In the genomic region with DNA sequence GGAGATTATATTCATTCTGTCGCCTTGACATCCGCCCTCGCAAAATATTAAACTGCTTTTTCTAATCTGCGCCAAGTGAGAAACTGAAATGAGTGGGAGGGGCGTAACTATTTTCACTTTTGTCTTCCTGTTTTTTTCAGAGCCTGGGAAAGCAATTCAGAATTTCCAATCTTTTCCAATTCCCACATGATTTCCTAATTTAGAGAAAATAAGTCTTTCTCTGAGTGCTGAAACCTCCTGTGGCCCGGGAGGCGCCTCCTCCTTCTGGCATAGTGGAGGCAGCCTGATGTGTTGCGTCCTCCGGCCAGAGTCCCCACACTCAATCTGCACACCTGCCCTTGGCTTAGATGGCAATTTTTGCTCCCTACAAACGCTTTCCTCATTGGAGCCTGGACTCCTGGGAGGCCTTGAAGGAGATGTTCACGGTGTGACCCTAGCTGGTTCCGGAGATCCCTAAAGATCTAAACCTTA, we compare ENCODE assay signal across 8 mouse cellular contexts. TPM values are rescaled to one million over a fixed set of nuclear protein-coding genes. Genes with fewer than 3 reads are reported as not detected.
DNase-seq lines count a peak whose midpoint lies in the region; ATAC-seq lines count a peak whose summit lies in the region.

No protein-coding gene starts in this region.

- H3K27ac ChIP-seq in heart, embryonic 13.5 days (replicated peaks): peak overlapping the region; percentile 91
- peak overlapping the region; percentile 90 for H3K27ac ChIP-seq in midbrain, embryonic 13.5 days

- H3K4me2 ChIP-seq in heart, embryonic 13.5 days: peak overlapping the region; percentile 82
- H3K4me2 ChIP-seq in midbrain, embryonic 13.5 days (replicated peaks): peak overlapping the region; percentile 97

- ATAC-seq in heart, embryonic 13.5 days (ENCODE audit: extremely low read depth, insufficient number of reproducible peaks, low FRiP score, low TSS enrichment): no peak
- peak; percentile 14; the same call in 1 of the 2 replicates for ATAC-seq in midbrain, embryonic 13.5 days

- peaks cover 32% of the 10 kb centered on the region for H3K36me3 ChIP-seq in heart, embryonic 13.5 days
- peaks cover 29% of the 10 kb centered on the region for H3K36me3 ChIP-seq in midbrain, embryonic 13.5 days

- H3K9me3 ChIP-seq in heart, embryonic 13.5 days: no peaks in the 10 kb centered on the region
- no peaks in the 10 kb centered on the region for H3K9me3 ChIP-seq in midbrain, embryonic 13.5 days

- 42% methylated on average over 12 of the region's 12 CpGs for WGBS in heart, embryonic 13.5 days
- 10% methylated on average over 12 of the region's 12 CpGs for WGBS in large intestine, adult 2 months
- 39% methylated on average over 12 of the region's 12 CpGs for WGBS in midbrain, embryonic 13.5 days

- peak overlapping the region; percentile 96 for H3K9ac ChIP-seq in heart, embryonic 13.5 days
- peak overlapping the region; percentile 90 for H3K9ac ChIP-seq in midbrain, embryonic 13.5 days (replicated peaks)

- H3K27me3 ChIP-seq in heart, embryonic 13.5 days (replicated peaks): no peaks in the 10 kb centered on the region
- no peaks in the 10 kb centered on the region for H3K27me3 ChIP-seq in midbrain, embryonic 13.5 days

- peak overlapping the region; percentile 85 for H3K4me3 ChIP-seq in heart, embryonic 13.5 days
- H3K4me3 ChIP-seq in midbrain, embryonic 13.5 days (replicated peaks): peak overlapping the region; percentile 78

- peaks cover 44% of the 10 kb centered on the region for H3K4me1 ChIP-seq in heart, embryonic 13.5 days
- peaks cover 21% of the 10 kb centered on the region for H3K4me1 ChIP-seq in midbrain, embryonic 13.5 days (replicated peaks)

- DNase-seq in heart, adult 11 months: peak; percentile 98
- DNase-seq in heart, postnatal 4 days: no peak
- DNase-seq in brain, adult 2 months (ENCODE audit: low read depth, low spot score): peak; percentile 66
- peak; percentile 51 for DNase-seq in large intestine, adult 2 months (ENCODE audit: low read depth, low spot score)
- DNase-seq in cerebellum, adult 8-10 months: no peak
- no peak for DNase-seq in cerebellum, adult 18-20 months

RNA-seq across cellular contexts. Expression of a gene that starts 0.7 kb away (rescaled TPM):
- 10 to 100 TPM; 33.0 to 38.6 TPM for total RNA-seq in heart, postnatal 4 days (2021)
- 35.9 and 37.4 TPM in 2 replicates for polyA plus RNA-seq in heart, embryonic 13.5 days (2015; fragmentation: Nextera tagmentation; extraction: Ambion mirVana)
- polyA plus RNA-seq in large intestine, adult 2 months (2012; rRNA removed): 46.7 and 47.6 TPM in 2 replicates
- 30.9 and 35.4 TPM in 2 replicates for polyA plus RNA-seq in midbrain, embryonic 13.5 days (2015; fragmentation: Nextera tagmentation; extraction: Ambion mirVana)

RNA-seq across cellular contexts. Expression of a gene that starts 26.6 kb away (rescaled TPM):
- total RNA-seq in heart, postnatal 4 days (2021): 10 to 100 TPM; 38.3 to 49.2 TPM
- 31.0 and 31.5 TPM in 2 replicates for polyA plus RNA-seq in heart, embryonic 13.5 days (2015; fragmentation: Nextera tagmentation; extraction: Ambion mirVana)
- 43.6 and 54.2 TPM in 2 replicates for polyA plus RNA-seq in large intestine, adult 2 months (2012; rRNA removed)
- polyA plus RNA-seq in midbrain, embryonic 13.5 days (2015; fragmentation: Nextera tagmentation; extraction: Ambion mirVana): 82.3 and 89.3 TPM in 2 replicates

RNA-seq across cellular contexts. Expression of a gene that starts 26.9 kb away (rescaled TPM):
- total RNA-seq in heart, postnatal 4 days (2021): 10 to 100 TPM; 40.2 to 42.2 TPM
- 21.9 and 23.2 TPM in 2 replicates for polyA plus RNA-seq in heart, embryonic 13.5 days (2015; fragmentation: Nextera tagmentation; extraction: Ambion mirVana)
- 34.3 and 39.7 TPM in 2 replicates for polyA plus RNA-seq in large intestine, adult 2 months (2012; rRNA removed)
- polyA plus RNA-seq in midbrain, embryonic 13.5 days (2015; fragmentation: Nextera tagmentation; extraction: Ambion mirVana): 10.8 and 14.1 TPM in 2 replicates

RNA-seq across cellular contexts. Expression of a gene that starts 34.9 kb away (rescaled TPM):
- total RNA-seq in heart, postnatal 4 days (2021): 10 to 100 TPM; 92.4 to 94.5 TPM
- polyA plus RNA-seq in heart, embryonic 13.5 days (2015; fragmentation: Nextera tagmentation; extraction: Ambion mirVana): 109 and 113 TPM in 2 replicates
- polyA plus RNA-seq in large intestine, adult 2 months (2012; rRNA removed): 45.1 and 47.1 TPM in 2 replicates
- polyA plus RNA-seq in midbrain, embryonic 13.5 days (2015; fragmentation: Nextera tagmentation; extraction: Ambion mirVana): 91.3 and 98.9 TPM in 2 replicates

RNA-seq across cellular contexts. Expression of a gene that starts 51.9 kb away (rescaled TPM):
- 10 to 100 TPM; 39.8 to 40.0 TPM for total RNA-seq in heart, postnatal 4 days (2021)
- 23.2 and 24.0 TPM in 2 replicates for polyA plus RNA-seq in heart, embryonic 13.5 days (2015; fragmentation: Nextera tagmentation; extraction: Ambion mirVana)
- polyA plus RNA-seq in large intestine, adult 2 months (2012; rRNA removed): 71.1 and 90.9 TPM in 2 replicates
- 11.4 and 15.1 TPM in 2 replicates for polyA plus RNA-seq in midbrain, embryonic 13.5 days (2015; fragmentation: Nextera tagmentation; extraction: Ambion mirVana)

Comparison
In these comparisons a context has a peak if more than half of its experiments do, and no peak if none do; other contexts are left out.
1. DNase-seq: peak in heart, adult 11 months (single experiment), brain, adult 2 months (single experiment) and large intestine, adult 2 months (single experiment); none in heart, postnatal 4 days (single experiment), cerebellum, adult 8-10 months (single experiment) and cerebellum, adult 18-20 months (0 of 2).